Mouse (Mus musculus) spleen, adult 18-20 months (tissue): ENCODE results near the gene Elf5.

ENCODE experiments used
- DNase-seq, 2 experiments: peaks; one replicate each; pipeline ENCODE4 v3.0.0; 2022; ENCODE audit warnings: mixed read lengths in 2 of 2

Elf5 gene

DNA sequence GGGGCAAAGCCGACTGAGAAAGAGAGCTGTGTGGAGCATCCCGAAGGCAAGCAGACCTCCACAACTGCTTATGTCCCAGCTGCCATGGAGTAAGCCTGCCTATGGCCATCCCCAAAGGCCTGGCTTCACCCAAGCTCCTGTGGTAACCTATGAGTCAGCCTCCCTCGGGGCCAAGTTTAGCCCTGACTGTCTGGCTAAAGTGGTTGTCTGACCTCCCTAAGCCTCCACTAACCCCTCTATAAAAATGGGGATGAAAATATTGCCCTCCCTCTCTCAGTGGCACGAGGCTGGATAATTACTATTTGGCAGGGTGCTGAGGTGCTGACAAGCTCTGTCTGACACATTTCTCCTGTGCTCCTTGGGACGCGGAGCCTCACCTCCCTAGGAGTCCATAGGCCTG, at the start of gene Elf5:
Gene Elf5, plus strand, starts transcription at position 341 of the 400 bp plus-strand sequence.
- no peak for DNase-seq

GRCm38 (mm10) chr2:103372541-103372940, 38.9 kb upstream of the Elf5 start:
- no peak for DNase-seq

- DNase-seq = no peak
Observed at GRCm38 (mm10) chr2:103379502-103380160, 31.9 kb upstream of the Elf5 start.

GRCm38 (mm10) chr2:103382174-103382573, 29.3 kb upstream of the Elf5 start:
- DNase-seq = no peak

GRCm38 (mm10) chr2:103387881-103388280, 23.6 kb upstream of the Elf5 start:
- no peak for DNase-seq

GRCm38 (mm10) chr2:103388311-103388710, 23.2 kb upstream of the Elf5 start:
- DNase-seq = no peak

GRCm38 (mm10) chr2:103390086-103390988, 21.2 kb upstream of the Elf5 start:
- no peak for DNase-seq

DNA sequence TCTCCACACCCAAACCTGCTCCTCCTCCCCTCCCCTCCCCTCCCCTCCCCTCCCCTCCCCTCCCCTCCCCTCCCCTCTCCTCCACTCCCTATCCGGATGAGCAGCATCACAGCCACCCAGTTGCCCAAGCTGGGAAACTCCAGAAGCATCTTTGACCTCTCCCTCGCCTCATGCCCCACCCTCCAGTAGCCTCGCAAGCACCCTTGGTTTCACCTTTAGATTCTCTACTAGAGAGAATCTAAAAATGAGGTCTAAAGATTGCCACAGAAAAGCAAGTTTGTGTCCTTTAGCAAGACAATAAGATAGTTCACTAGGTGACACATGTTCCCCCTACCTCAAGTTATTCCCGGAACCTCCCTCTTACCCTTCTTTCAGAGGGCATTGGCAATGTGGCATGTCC, 19.9 kb upstream of the Elf5 start:
- no peak for DNase-seq

- no peak for DNase-seq
Observed at GRCm38 (mm10) chr2:103398110-103398509, 13.4 kb upstream of the Elf5 start.

- no peak for DNase-seq
Observed at GRCm38 (mm10) chr2:103400691-103401090, 10.8 kb upstream of the Elf5 start.

DNA sequence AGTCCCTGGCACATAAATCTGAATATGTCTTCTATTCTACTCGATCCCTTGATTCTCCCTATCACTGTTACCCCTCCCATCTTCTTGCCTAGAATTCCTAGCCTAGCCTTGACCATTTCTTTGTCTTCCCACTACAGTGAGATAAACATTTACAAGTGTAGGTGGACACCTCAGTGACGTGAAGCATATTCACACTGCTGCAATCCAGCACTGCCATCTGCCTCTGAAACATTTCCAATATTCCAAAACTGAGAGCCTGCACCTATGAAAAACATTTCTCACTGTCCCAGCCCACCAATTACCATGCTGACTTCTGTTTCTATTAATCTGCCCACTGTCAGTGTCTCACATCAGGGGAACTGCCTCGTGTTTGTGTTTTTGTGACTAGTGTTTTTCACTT, 5.2 kb upstream of the Elf5 start:
- no peak for DNase-seq

DNA sequence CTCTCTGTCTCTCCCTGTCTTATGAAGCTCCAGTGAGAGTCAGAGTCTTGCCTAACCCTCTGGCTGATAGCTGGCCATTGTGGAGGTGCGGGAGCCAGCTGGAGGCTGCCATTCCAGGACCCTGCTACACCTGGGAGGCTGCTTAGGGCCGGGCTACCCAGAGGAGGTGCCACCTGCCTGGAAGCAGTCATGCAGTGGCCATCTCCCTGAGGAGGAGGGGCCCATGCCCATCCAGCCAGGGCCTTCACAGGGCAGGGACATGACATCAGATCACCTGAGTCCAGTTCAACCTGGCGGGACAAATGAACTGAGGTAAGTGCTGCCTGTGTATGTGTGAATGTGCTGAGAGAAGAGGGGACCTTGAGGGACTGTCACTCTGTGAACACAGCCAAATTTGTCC, 328 bp downstream of the Elf5 start:
- DNase-seq = no peak

- DNase-seq = no peak
Observed at GRCm38 (mm10) chr2:103413381-103413780, 1.9 kb downstream of the Elf5 start.

DNA sequence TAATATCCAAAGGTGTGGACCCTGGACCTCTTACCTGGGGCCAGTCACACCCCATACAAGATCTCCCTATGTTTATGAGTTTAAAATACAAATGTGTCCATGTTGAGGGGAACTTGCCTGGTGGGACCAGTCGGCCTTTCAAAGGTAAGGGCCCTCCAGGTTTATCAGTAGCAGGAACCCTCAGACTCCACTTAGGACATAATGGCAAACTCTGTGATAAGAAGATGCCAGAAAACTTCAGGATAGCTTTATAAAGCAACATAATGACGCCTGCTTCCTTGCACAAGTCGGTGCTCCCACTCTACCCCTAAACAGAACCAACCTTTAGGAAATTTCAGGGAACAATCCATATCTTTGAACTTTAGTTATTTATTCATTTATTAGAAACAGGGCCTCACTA, 4.3 kb downstream of the Elf5 start:
- no peak for DNase-seq

DNA sequence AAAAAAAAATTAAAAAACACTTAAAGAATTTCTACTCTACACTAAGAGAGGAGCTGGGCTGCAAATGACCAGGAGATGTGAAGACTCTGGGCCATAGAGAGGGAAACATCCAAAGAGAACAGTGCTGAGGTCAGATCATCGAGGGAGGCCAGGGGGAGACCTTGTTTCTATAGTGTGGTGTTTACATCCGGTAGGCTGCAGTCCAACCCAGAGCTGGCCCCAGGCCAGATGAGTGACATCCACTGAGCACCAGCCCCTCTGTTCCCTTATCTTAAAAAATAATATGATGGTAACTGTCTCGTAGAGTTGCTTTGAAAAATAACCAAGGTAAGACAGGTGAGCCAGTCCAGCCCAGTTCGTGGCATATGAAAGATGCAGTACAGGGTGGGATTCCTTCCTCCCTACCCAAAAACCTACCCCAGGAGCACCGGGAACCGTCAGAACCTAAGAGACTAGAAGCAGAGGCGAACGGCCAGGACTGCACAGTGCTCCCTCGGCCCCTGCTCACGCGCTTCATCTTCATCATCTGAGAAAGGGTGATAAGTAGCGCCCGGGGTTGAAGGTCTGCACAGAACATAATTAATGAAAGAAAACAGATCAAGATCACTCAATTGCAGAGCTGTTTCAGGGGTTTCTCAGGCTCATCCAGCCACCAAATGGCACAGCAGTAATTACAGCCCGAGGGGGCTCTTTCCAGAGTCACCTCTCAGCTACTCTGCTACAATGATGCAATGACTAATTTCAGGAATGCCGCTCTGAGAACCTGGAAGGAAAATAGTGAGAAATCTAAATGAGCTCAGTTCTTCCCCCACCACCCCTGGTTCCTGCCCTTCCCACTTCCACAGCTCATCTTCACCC, 9.4 kb downstream of the Elf5 start:
- DNase-seq = no peak

DNA sequence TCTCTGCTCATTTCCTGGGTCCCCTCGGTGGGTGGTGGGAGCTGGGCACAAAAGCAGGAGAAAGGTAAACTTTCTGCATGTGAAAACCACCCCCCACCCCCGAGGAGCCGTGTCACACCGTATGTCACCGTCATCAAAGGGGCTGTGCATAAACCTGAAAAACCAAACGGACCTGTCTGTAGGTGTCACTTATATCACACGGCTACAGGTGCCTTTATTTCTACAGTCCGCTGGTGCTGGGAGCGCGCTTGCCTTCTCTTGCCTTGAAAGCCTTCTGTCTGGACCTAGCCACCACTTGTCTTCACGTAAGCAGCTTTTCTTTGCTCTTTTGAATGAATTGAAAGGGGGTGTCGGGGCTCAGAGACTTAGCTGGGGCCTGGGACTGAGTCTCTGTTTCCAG, 12.4 kb downstream of the Elf5 start:
- no peak for DNase-seq

GRCm38 (mm10) chr2:103424349-103425026, 13.0 kb downstream of the Elf5 start:
- peak in 1 of 2 experiments; percentile 54 for DNase-seq

DNA sequence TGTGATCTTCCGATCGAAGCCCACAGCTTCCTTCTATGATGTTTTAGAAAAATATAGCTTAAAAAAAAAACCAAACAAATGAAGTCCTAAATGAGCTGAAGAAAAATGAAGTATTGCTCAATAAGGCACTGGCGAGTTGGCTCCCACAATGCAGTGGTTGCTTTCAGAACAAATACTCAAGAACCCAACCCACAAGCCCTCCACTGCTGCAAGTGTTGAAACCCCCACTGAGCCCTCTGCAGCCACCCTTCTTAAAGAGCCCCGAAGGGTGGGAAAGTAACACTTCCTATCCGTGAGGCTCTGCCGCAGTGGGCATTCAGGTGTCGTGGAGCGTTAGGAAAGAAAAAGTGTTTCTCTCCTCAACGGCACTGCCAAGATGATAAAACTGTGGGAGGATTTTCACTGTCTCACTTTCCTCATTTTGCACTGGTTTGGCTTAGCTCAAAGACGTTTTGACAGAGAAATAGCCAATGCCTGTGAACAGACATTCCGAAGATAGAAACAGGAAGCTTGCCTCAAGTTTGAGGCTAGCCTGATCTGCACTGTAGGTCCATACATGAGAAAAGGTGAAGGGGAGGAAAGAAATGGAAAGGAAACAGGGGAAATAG, 14.1 kb downstream of the Elf5 start:
- DNase-seq = no peak

DNA sequence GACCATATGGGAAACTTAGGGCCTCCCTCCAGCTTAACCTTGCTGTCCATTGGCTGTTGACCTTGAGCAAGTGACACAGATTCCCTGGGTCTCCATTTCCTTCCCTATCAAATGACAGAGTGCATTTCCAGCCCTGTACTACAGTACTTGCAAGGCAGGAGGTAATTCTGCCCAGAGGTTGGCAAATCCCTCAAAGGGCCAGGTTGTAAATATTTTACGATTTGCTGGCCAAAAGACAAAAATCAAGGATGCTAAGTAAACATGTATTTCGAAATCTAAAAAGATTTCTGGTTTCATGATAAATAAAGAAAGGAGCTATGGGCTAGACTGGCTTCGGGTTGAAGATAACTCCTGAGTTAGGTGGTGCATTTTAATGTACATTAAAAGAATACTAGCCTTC, 16.9 kb downstream of the Elf5 start:
- DNase-seq = no peak

GRCm38 (mm10) chr2:103430712-103431111, 19.2 kb downstream of the Elf5 start:
- DNase-seq = no peak

- DNase-seq = no peak
Observed at GRCm38 (mm10) chr2:103432695-103433275, 21.3 kb downstream of the Elf5 start.

DNA sequence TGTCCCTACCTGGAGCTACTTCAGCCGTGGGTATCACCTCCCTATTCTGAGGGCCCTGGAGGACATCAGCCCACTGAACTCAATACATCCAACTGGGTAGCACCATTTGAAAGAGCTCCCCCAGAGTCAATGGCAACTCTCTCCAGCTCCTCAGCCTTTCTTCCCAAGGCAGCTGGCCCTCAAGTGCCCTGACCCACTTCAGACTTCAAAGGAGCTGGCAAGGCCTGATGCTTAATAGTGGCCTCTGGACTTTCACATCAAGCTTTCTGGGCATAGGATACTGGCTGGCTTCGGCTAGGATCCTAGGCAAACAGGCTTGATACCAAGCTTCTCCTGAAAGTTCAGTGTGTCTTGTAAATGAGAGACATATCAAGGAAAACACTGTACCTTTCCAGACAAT, 23.6 kb downstream of the Elf5 start:
- no peak for DNase-seq
